Mouse (Mus musculus): Measurements from ENCODE around the gene Col11a2. TPM values are rescaled to one million over a fixed set of nuclear protein-coding genes. Genes with fewer than 3 reads are reported as not detected.
A peak's percentile ranks its signal among the peaks of the same experiment; 100 is the strongest.
"Not testable (repeated sequence)": the region's sequence is repeated elsewhere in the genome, so short reads cannot be mapped to it uniquely, and the experiment has no call there.

The Col11a2 gene
- total RNA-seq (2021), result 10 to 100 TPM; 11.3 to 15.2 TPM
- long read RNA-seq, experiment 1, full-length matches to known transcripts, result 8 of 17 reads
- long read RNA-seq, experiment 1, partial matches to known transcripts, result 6 of 17 reads
- long read RNA-seq, experiment 1, other reads (novel, unspliced or antisense), result 3 of 17 reads
- long read RNA-seq, experiment 2, full-length matches to known transcripts, result 11 of 25 reads
- long read RNA-seq, experiment 2, partial matches to known transcripts, result 3 of 25 reads
- long read RNA-seq, experiment 2, other reads (novel, unspliced or antisense), result 11 of 25 reads

DNA sequence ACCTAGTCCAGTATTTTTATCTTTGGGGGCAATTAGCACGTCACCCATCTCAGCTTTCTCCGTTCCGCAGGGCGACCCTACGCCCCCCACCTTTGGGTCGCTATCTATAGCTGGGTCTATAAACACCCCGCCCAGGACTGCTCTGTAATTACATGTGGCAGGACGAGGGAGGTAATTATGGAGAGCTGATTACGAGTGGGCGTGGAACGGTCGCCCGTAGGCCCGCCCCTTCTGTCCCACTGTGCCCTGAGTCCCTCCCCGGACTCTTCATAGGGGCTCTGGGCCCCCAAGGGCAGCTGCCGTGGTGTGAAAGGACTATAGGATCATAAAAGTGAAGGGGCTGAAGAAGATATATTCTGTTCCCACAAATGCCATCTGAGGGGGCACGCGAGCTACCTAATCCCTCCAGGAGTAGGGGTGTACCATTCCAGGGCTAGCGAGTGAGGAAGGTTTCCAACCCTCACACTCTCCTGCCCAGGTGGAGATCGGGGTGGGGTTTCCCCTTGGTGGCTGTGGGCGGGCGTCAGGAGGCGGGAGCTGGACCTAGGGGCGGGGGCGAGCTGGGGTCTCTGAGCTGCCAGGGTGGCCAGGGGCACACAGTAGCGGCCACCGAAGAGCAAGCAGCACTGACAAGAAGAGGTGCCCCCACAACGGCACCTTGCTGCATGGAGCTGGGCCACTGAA lies at the start of gene Col11a2:
Col11a2 (plus strand) TSS at position 560 of the 684 bp plus-strand sequence.
- Histone ChIP-seq H3K4me3 (peak within 1 kb of the TSS; percentile 32), H3K27ac (peak within 1 kb of the TSS; percentile 74)
- TF ChIP-seq CTCF (IDR thresholded peaks at IDR 0.05), result no peak; the same call in 1 of the 2 replicates
- no peak for DNase-seq (ENCODE audit: extremely low spot score in 1 of 2, low spot score in 2 of 2)
- intact Hi-C loops (cut with DNase I), result no loop called here

GRCm38 (mm10) chr17:33991788-33992664 lies 47.2 kb upstream of the Col11a2 start:
- Histone ChIP-seq H3K4me3 (no peak overlapping the region), H3K27ac (no peak overlapping the region)
- intact Hi-C loops (cut with DNase I), result no loop called here
- TF ChIP-seq CTCF (IDR thresholded peaks at IDR 0.05), result peak; percentile 72
- DNase-seq (ENCODE audit: extremely low spot score in 1 of 2, low spot score in 2 of 2), result no peak

DNA sequence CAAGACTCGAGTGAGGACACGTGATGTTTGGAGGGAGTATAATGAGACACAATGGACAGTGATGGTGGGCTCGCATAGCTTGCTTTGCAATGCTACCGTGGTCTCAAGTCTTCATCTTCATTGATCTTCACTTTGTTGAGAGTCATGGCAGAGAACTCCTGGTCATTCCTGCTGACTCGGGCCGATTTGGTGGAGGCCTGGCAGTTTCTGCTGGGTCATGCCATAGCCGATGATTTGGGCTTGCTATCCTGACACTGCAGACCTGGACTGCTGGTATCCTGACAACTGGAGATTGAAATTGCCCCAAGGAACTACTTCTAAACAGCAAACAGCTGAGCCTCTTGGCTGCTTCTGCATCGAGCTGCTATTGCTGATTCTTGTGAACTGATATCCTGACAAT lies 44.3 kb upstream of the Col11a2 start:
- DNase-seq (ENCODE audit: extremely low spot score in 1 of 2, low spot score in 2 of 2), result no peak
- no peak overlapping the region for H3K27ac ChIP-seq
- H3K4me3 ChIP-seq, result no peak overlapping the region
- no peak for TF ChIP-seq CTCF (IDR thresholded peaks at IDR 0.05)
- intact Hi-C loops (cut with DNase I), result loop anchor here (5.0 kb wide), 1 partner anchor 1297 kb away; no protein-coding TSS in a partner anchor

DNA sequence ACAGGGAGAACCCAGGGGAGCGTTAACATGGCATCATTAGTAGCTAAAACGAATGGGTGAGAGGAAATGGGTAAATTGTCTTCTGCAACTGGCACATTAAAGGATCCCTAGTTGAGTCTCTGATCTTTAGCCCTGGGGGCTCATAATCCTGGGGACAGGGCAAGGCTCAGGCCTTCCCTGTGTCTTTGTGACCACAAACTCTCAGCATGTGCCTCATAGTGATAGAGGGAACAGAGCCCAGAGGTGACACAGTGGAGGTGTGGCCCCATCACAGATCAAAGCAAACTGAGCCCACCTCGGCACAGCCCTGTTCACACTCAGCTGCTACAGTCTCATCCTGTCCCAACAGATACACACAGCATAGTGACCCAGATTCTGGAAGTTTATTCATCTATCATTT lies 43.6 kb upstream of the Col11a2 start:
- no peak overlapping the region for H3K4me3 ChIP-seq
- intact Hi-C loops (cut with DNase I), result loop anchor here (5.0 kb wide), 1 partner anchor 1297 kb away; no protein-coding TSS in a partner anchor

DNA sequence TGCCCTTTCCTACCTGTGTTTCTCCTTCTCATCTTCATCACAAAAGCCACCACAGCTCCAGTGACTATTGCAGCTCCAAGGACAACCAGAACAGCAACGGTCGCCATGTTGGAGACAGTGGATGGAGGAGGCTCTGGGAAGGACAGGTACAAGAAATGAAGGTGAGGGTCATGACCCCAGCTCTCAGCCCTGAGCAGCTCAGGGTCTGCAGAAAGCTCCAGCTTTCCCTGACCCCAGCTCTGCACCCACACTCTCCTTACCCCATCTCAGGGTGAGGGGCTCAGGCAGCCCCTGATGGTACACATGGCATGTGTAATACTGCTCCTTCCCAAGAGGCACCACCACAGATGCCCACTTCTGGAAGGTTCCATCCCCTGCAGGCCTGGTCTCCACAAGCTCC lies 42.2 kb upstream of the Col11a2 start:
- not testable (repeated sequence) for H3K4me3 ChIP-seq; DNase-seq (ENCODE audit: extremely low spot score in 1 of 2, low spot score in 2 of 2); H3K27ac ChIP-seq
- intact Hi-C loops (cut with DNase I), result loop anchor here (5.0 kb wide), 1 partner anchor 1295 kb away; no protein-coding TSS in a partner anchor

More for the DNA sequence above, 43.6 kb upstream of the Col11a2 start:
- no peak for DNase-seq (ENCODE audit: extremely low spot score in 1 of 2, low spot score in 2 of 2)
- TF ChIP-seq CTCF (IDR thresholded peaks at IDR 0.05), result no peak
- no peak overlapping the region for H3K27ac ChIP-seq

DNA sequence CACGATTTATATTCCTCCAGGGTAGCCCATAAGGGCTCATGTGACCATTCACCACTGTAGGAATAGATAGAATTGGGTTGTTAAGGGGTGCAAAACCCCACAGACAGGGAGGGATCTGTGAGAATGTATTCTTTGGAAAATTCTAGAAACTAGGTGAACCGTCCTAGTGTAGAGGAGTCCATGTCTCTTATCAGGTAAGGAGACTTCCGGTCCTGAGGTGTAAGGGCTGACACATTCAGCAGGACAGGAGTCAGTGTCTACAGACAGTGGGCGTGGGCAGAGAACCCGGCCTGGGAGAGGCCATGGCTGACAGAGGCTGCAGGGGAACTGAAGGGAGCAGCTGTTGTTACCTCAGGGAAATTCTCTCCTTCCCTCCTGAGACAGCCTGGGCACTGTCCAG lies 40.5 kb upstream of the Col11a2 start:
- not testable (repeated sequence) for DNase-seq (ENCODE audit: extremely low spot score in 1 of 2, low spot score in 2 of 2); H3K4me3 ChIP-seq; H3K27ac ChIP-seq
- intact Hi-C loops (cut with DNase I), result loop anchor here (5.0 kb wide), 1 partner anchor 1294 kb away; no protein-coding TSS in a partner anchor

GRCm38 (mm10) chr17:33999341-34000149 lies 39.7 kb upstream of the Col11a2 start:
- TF ChIP-seq CTCF (IDR thresholded peaks at IDR 0.05), result no peak
- intact Hi-C loops (cut with DNase I), result loop anchor here (5.0 kb wide), 2 partner anchors 32 to 1293 kb away; no protein-coding TSS in a partner anchor
- H3K27ac ChIP-seq, result no peak overlapping the region
- peak overlapping the region; percentile 50 for H3K4me3 ChIP-seq
- no peak for DNase-seq (ENCODE audit: extremely low spot score in 1 of 2, low spot score in 2 of 2)

- DNase-seq (ENCODE audit: extremely low spot score in 1 of 2, low spot score in 2 of 2), result peak; percentile 67 to 68
- TF ChIP-seq CTCF (IDR thresholded peaks at IDR 0.05), result no peak
- intact Hi-C loops (cut with DNase I), result loop anchor here (5.0 kb wide), 1 partner anchor 33 kb away; no protein-coding TSS in a partner anchor
- Histone ChIP-seq H3K27ac (no peak within 1 kb of the TSS), H3K4me3 (peak within 1 kb of the TSS; percentile 50)
Measured at GRCm38 (mm10) chr17:34000150-34000537, 39.1 kb upstream of the Col11a2 start, which contains the start of gene H2-K1. TSS of gene H2-K1 (minus strand) at chr17:34000347.

DNA sequence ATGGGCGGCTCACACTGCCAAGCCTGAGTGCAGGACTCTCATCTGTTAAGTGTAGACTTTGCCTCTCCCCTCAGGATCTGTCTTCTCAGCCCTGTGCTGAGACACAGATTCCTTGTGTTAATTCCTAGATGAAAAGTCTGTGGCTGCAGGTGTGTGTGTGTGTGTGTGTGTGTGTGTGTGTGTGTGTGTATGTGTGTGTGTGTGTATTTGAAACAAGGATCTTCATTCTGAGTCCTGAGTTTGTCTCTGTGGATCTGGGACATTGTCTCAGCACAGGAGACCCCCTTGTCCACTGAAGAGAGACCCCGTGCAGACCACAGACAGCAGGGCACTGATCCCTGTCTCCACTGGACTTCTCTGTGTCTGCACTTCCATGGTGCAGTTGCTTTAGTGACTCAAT lies 38.4 kb upstream of the Col11a2 start:
- intact Hi-C loops (cut with DNase I), result loop anchor here (5.0 kb wide), 1 partner anchor 33 kb away; no protein-coding TSS in a partner anchor
- not testable (repeated sequence) for DNase-seq (ENCODE audit: extremely low spot score in 1 of 2, low spot score in 2 of 2); H3K27ac ChIP-seq; H3K4me3 ChIP-seq

- intact Hi-C loops (cut with DNase I), result loop anchor here (5.0 kb wide), 1 partner anchor 36 kb away; no protein-coding TSS in a partner anchor
- Histone ChIP-seq H3K4me3 (no peak overlapping the region), H3K27ac (no peak overlapping the region)
- TF ChIP-seq CTCF (IDR thresholded peaks at IDR 0.05), result peak; percentile 66
- DNase-seq (ENCODE audit: extremely low spot score in 1 of 2, low spot score in 2 of 2), result no peak
Measured at GRCm38 (mm10) chr17:34003426-34003825, 35.8 kb upstream of the Col11a2 start.

DNA sequence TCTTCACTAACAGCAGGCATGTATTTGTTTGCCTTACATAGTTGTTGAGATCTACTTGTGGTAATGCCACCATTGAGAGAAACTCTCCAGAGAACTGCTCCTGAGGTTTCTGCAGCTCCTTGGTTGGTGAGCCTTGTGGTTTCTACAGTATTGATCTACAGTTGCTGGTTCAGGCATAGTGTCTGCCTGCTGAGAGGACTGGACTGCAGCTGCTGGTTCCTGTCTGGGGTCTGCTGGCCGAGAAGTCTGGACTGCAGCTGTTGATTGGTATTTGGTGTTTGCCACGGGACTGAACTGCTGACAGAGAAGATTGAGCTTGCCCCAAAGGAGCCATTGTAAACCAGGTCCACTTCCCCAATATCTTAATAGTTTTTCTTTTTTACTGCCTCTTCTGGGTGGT lies 32.7 kb upstream of the Col11a2 start:
- intact Hi-C loops (cut with DNase I), result no loop called here
- TF ChIP-seq CTCF (IDR thresholded peaks at IDR 0.05), result no peak

More for the DNA sequence above, 32.7 kb upstream of the Col11a2 start:
- DNase-seq (ENCODE audit: extremely low spot score in 1 of 2, low spot score in 2 of 2), result no peak
- Histone ChIP-seq H3K4me3 (no peak overlapping the region), H3K27ac (no peak overlapping the region)
